Mouse (Mus musculus): ENCODE data around the gene Vmn2r114.
"Not testable (repeated sequence)": the region's sequence is repeated elsewhere in the genome, so short reads cannot be mapped to it uniquely, and the experiment has no call there.

Vmn2r114 gene

DNA sequence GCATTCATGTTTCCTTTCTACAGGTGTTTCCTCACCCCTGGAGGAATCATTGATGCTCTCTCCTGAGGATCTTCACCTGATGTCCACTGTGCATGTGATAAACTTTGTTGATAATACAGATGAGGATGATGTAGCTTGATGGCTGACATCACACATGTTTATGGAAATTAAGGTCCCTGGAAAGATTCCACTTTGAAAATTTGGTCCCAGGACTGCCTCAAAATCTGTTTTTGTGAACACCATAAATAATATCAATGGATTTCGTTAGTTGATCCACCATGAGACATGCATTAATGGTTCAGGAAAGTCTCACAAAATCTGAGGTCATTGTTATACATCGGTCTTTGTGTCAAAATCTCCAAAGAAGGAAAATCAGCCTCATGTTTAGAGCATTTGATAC, at the start of gene Vmn2r114:
TSS of gene Vmn2r114 (minus strand) at position 101 of the 400 bp plus-strand sequence.
- not testable (repeated sequence) for DNase-seq (ENCODE audit: extremely low spot score, low spot score)

- no peak for DNase-seq (ENCODE audit: extremely low spot score, low spot score)
Measured at GRCm38 (mm10) chr17:23351644-23352043, 39.3 kb upstream of the Vmn2r114 start.

GRCm38 (mm10) chr17:23343441-23343840, 31.1 kb upstream of the Vmn2r114 start, which contains the start of gene Vmn2r115:
TSS of gene Vmn2r115 (plus strand) at chr17:23343741.
- DNase-seq (ENCODE audit: extremely low spot score, low spot score) = not testable (repeated sequence)

- DNase-seq (ENCODE audit: extremely low spot score, low spot score) = no peak
Measured at GRCm38 (mm10) chr17:23330657-23331056, 18.3 kb upstream of the Vmn2r114 start.
